Mouse (Mus musculus) heart, embryonic 16.5 days (tissue): ENCODE measurements at regions not wholly inside any gene's neighbourhood (a gene's known extent, or its start where the extent isn't known, plus 50 kb on each side); places are given as distances from the start of the nearest gene placed in this dataset.
"Not testable (repeated sequence)": the region's sequence is repeated elsewhere in the genome, so short reads cannot be mapped to it uniquely, and the experiment has no call there.

Source experiments
- ATAC-seq: fragments of 200-750 bp; cut with Nextera tagmentation; replicated peaks from 2 replicates; pipeline ENCODE4 v1.8.0; 2017; ENCODE audit warnings: moderate number of reproducible peaks; ENCODE audit not compliant: insufficient read depth, low FRiP score; ENCODE audit errors: extremely low read depth
- H3K27ac ChIP-seq: fragments of 300-500 bp; sonication (generic); 2 replicates; pipeline ENCODE4 v1.5.1; 2014; ENCODE audit warnings: mild to moderate bottlenecking, low read length, control low read depth, moderate library complexity
- H3K27me3 ChIP-seq: fragments of 300-500 bp; sonication (generic); 2 replicates; pipeline ENCODE4 v1.6.1; 2014; ENCODE audit warnings: low read length, mixed read lengths; ENCODE audit not compliant: control insufficient read depth, insufficient read depth
- H3K36me3 ChIP-seq: fragments of 300-500 bp; sonication (generic); 2 replicates; pipeline ENCODE4 v1.6.1; 2014; ENCODE audit not compliant: control insufficient read depth, insufficient read depth
- H3K4me1 ChIP-seq: fragments of 300-500 bp; sonication (generic); 2 replicates; pipeline ENCODE4 v1.6.1; 2014; ENCODE audit warnings: low read length, mixed read lengths; ENCODE audit not compliant: control insufficient read depth, insufficient read depth
- H3K4me2 ChIP-seq: fragments of 300-500 bp; sonication (generic); 2 replicates; pipeline ENCODE4 v1.6.1; 2014; ENCODE audit warnings: low read depth, mild to moderate bottlenecking, control low read depth, low read length
- H3K4me3 ChIP-seq: fragments of 300-500 bp; sonication (generic); 2 replicates; pipeline ENCODE4 v1.5.1; 2014; ENCODE audit warnings: mild to moderate bottlenecking, control low read depth, low read length
- H3K9ac ChIP-seq: fragments of 300-500 bp; sonication (generic); 2 replicates; pipeline ENCODE4 v1.6.1; 2014; ENCODE audit warnings: low read length, control low read depth
- H3K9me3 ChIP-seq: fragments of 300-500 bp; sonication (generic); replicated peaks from 2 replicates; pipeline ENCODE4 v1.6.1; 2016; ENCODE audit warnings: low read length; ENCODE audit not compliant: control insufficient read depth
- WGBS: fragments of 180-500 bp; shearing (Covaris S2); extraction: QIAGEN DNeasy Blood & Tissue Kit; methylation state at CpG from one replicate; pipeline ENCODE4 v1.1.7; 2014; 5-methylcytosine and 5-hydroxymethylcytosine counted together

- not testable (repeated sequence) for H3K9ac ChIP-seq, H3K9me3 ChIP-seq, H3K4me3 ChIP-seq, H3K27ac ChIP-seq, H3K4me2 ChIP-seq, H3K4me1 ChIP-seq, H3K36me3 ChIP-seq, H3K27me3 ChIP-seq, ATAC-seq
- WGBS, result 60% methylated on average over 3 of the region's 4 CpGs
Observed at GRCm38 (mm10) chr12:20802027-20802426, 188.2 kb upstream of the Asap2 start.

GRCm38 (mm10) chr12:20805466-20805865, 184.8 kb upstream of the Asap2 start:
- peaks cover 14% of the 10 kb centered on the region for H3K9me3 ChIP-seq
- not testable (repeated sequence) for H3K36me3 ChIP-seq, H3K4me3 ChIP-seq, H3K27ac ChIP-seq, H3K9ac ChIP-seq, H3K27me3 ChIP-seq, H3K4me2 ChIP-seq, ATAC-seq, H3K4me1 ChIP-seq
- WGBS, result 92% methylated on average over 4 of the region's 5 CpGs

- peaks cover 14% of the 10 kb centered on the region for H3K9me3 ChIP-seq
- no peaks in the 10 kb centered on the region for H3K36me3 ChIP-seq
- H3K4me1 ChIP-seq, result no peaks in the 10 kb centered on the region
- 82% methylated on average over 2 of the region's 2 CpGs for WGBS
- H3K27ac ChIP-seq, result no peak overlapping the region
- no peak overlapping the region for H3K4me3 ChIP-seq
- no peaks in the 10 kb centered on the region for H3K27me3 ChIP-seq
- ATAC-seq, result no peak
- H3K9ac ChIP-seq, result no peak overlapping the region
- H3K4me2 ChIP-seq, result no peak overlapping the region
Observed at GRCm38 (mm10) chr12:20806681-20807080, 183.6 kb upstream of the Asap2 start.

DNA sequence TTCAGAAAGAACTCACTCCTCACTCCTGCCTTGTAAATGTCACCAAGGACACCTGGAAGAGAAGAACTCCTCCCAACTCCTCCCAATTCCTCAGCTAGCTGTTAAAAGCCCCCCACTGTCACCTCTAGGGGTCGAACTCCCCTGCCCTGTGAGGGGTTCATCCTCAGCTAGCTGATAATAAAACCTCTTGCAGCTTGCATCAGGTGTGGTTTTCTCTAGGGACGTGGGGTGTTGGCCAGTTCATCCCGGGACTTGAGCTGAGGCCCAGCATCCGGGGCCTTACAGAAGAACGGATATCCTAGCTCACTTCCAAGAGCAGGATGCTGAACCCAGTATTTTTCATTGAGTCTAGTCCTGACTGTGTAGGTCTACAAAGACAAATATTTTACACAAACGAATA, 176.4 kb upstream of the Asap2 start:
- 76% methylated on average over 6 of the region's 6 CpGs for WGBS
- H3K36me3 ChIP-seq, H3K4me1 ChIP-seq, H3K27me3 ChIP-seq, H3K4me2 ChIP-seq, H3K9ac ChIP-seq, H3K27ac ChIP-seq, ATAC-seq, H3K4me3 ChIP-seq: not testable (repeated sequence)
- H3K9me3 ChIP-seq, result peaks cover 21% of the 10 kb centered on the region

DNA sequence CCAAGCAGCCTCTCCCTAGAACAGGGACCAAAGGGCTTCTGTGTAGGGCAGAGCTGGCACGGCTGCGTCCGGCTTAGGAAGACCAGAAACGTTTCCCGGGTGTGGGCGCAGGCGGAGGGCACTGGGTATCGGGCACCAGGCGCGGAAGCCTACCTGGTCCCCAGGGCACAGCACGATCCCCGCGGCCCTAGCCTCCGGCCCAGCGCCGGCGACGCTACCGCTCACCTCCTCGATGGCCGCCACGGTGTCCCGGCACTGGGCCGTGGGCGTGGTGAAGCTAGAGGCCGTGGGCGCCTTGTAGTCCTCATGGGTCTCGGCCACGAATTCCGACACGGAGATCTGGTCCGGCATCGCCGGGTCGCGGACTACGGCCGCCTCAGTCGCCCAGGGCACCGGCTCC, 175.1 kb upstream of the Asap2 start:
- not testable (repeated sequence) for H3K27me3 ChIP-seq, H3K4me1 ChIP-seq, H3K36me3 ChIP-seq, ATAC-seq, H3K27ac ChIP-seq
- peaks cover 19% of the 10 kb centered on the region for H3K9me3 ChIP-seq
- WGBS, result 18% methylated on average over 40 of the region's 40 CpGs
- peak overlapping the region; percentile 43 for H3K4me2 ChIP-seq
- H3K4me3 ChIP-seq, result peak overlapping the region; percentile 47
- H3K9ac ChIP-seq, result peak overlapping the region; percentile 28

GRCm38 (mm10) chr12:20815599-20815998, 174.7 kb upstream of the Asap2 start:
- Histone ChIP-seq H3K9me3 (peaks cover 15% of the 10 kb centered on the region; the same call in 1 of the 2 replicates), H3K9ac (peak overlapping the region; percentile 28), H3K27ac (no peak overlapping the region)

DNA sequence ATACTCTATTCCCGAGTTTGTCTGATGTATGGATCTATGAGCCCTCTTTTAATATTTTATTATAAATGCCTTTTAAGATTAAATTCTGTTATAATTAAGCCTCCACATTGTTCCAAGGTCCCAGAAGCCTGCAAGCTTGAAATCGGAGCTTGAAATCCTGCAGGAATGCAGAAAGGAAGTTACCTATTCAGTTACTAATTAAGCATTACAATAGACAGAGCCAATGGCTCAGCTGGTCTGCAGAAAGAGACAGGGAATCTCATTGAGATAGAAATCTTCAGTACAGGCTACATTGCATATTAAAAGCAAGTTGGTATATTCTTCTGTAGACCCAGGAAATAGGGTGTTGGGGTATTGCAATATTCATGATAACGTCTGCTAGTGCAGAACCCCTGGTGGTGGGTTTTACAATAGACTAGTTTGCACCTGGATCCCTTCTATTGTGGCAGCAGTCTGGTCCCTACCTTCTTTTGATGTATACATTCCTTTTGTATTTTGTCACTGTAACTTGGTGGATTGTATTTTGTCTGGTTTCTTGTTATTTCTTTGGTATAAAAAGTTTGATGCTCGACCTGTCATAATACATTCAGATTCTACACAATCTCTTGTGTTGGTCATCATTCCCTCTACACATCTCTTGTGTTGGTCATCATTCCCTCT, 146.5 kb upstream of the Asap2 start:
- not testable (repeated sequence) for H3K4me2 ChIP-seq, H3K36me3 ChIP-seq, H3K9ac ChIP-seq, H3K4me1 ChIP-seq, H3K4me3 ChIP-seq, ATAC-seq, H3K27me3 ChIP-seq, H3K27ac ChIP-seq, H3K9me3 ChIP-seq
- 46% methylated on average over 4 of the region's 4 CpGs for WGBS

More at GRCm38 (mm10) chr12:20815599-20815998, 174.7 kb upstream of the Asap2 start:
- Histone ChIP-seq H3K4me3 (peak overlapping the region; percentile 47), H3K4me1 (no peaks in the 10 kb centered on the region), H3K36me3 (no peaks in the 10 kb centered on the region), H3K4me2 (peak overlapping the region; percentile 43), H3K27me3 (no peaks in the 10 kb centered on the region)
- ATAC-seq, result peak; percentile 96
- WGBS, result 12% methylated on average over 25 of the region's 38 CpGs

GRCm38 (mm10) chr12:20844873-20845272, 145.4 kb upstream of the Asap2 start:
- ATAC-seq, H3K9ac ChIP-seq, H3K9me3 ChIP-seq, H3K36me3 ChIP-seq, H3K4me3 ChIP-seq, H3K27ac ChIP-seq, H3K4me1 ChIP-seq, H3K27me3 ChIP-seq: not testable (repeated sequence)
- peak overlapping the region; percentile 39 for H3K4me2 ChIP-seq
- 43% methylated on average over 7 of the region's 7 CpGs for WGBS

DNA sequence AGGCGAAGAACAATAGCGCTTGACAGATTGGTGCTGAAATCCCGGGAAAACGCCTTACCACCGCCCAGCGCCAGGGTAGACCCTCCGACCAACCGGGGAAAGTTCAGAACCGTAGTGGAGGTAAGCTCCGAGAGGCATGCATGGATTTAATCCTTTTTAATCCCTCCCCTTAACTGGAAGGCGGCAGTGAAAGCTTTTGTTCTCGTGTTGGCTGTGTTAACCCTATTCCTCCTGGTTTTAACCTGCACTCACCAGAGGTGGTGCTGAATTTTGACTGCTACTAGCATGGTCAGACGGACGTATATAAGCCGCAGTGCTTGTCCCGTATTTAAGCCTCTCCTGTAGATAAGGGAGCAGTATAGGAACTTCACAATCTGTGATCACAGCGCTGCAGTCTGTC, 145.0 kb upstream of the Asap2 start:
- no peaks in the 10 kb centered on the region for H3K4me1 ChIP-seq
- H3K4me2 ChIP-seq, result peak overlapping the region; percentile 39
- H3K27ac ChIP-seq, result no peak overlapping the region
- no peak for ATAC-seq
- 45% methylated on average over 17 of the region's 17 CpGs for WGBS
- H3K9ac ChIP-seq, result no peak overlapping the region
- H3K4me3 ChIP-seq, result no peak overlapping the region
- peaks cover 10% of the 10 kb centered on the region for H3K9me3 ChIP-seq
- H3K27me3 ChIP-seq, result no peaks in the 10 kb centered on the region
- H3K36me3 ChIP-seq, result no peaks in the 10 kb centered on the region
